ENCODE assay signal across 9 mouse cellular contexts in genomic region chr17:80148053-80148994, GRCm38 (mm10). TPM values are rescaled to one million over a fixed set of nuclear protein-coding genes. Genes with fewer than 3 reads are reported as not detected.
DNase-seq lines count a peak whose midpoint lies in the region; ATAC-seq and TF ChIP-seq lines count a peak whose summit lies in the region.
"Had no signal": no experiment of that assay in that cellular context is flagged by ENCODE, and none has a peak within 500 bp of the region (broad histone marks: within the 10 kb centered on the region; RNA-seq: fewer than 3 reads in every experiment).

No protein-coding gene starts in this region.

- H3K27ac ChIP-seq in heart, adult 2 months, result peak overlapping the region; percentile 36; the same call in 1 of the 2 replicates
- peak overlapping the region; percentile 76 for H3K27ac ChIP-seq in intestine, postnatal 0 days (ENCODE audit: low read depth, low read length)
- H3K27ac ChIP-seq in liver, embryonic 12.5 days, result no peak overlapping the region
- no peak overlapping the region for H3K27ac ChIP-seq in olfactory bulb, adult 2 months (ENCODE audit: insufficient read depth, low read depth, low read length)

- H3K4me2 ChIP-seq in intestine, postnatal 0 days (replicated peaks; ENCODE audit: low read depth), result peak overlapping the region; percentile 42
- peak overlapping the region; percentile 11; the same call in 1 of the 2 replicates for H3K4me2 ChIP-seq in liver, embryonic 12.5 days

- no peak for TF ChIP-seq CTCF in brain, embryonic 14.5 days (IDR thresholded peaks at IDR 0.05; ENCODE audit: borderline replicate concordance, extremely low read depth, insufficient read depth, insufficient read length)
- TF ChIP-seq CTCF in heart, adult 2 months (IDR thresholded peaks at IDR 0.05), result no peak
- no peak for TF ChIP-seq CTCF in intestine, postnatal 0 days (IDR thresholded peaks at IDR 0.05; ENCODE audit: low read depth)
- no peak for TF ChIP-seq CTCF in olfactory bulb, adult 2 months (IDR thresholded peaks at IDR 0.05; ENCODE audit: insufficient read depth, low read depth, low read length)

- H3K27me3 ChIP-seq in heart, adult 2 months (ENCODE audit: control insufficient read depth, insufficient read depth, low read length), result no peaks in the 10 kb centered on the region
- H3K27me3 ChIP-seq in intestine, postnatal 0 days (replicated peaks; ENCODE audit: control insufficient read depth, insufficient read depth, low read length), result no peaks in the 10 kb centered on the region
- H3K27me3 ChIP-seq in liver, embryonic 12.5 days (replicated peaks), result peaks cover 20% of the 10 kb centered on the region; the same call in 1 of the 2 replicates

- no peak for TF ChIP-seq POLR2A in brain, embryonic 14.5 days (IDR thresholded peaks at IDR 0.05; ENCODE audit: borderline replicate concordance, extremely low read depth, insufficient read depth, insufficient read length, poor library complexity, severe bottlenecking)
- no peak for TF ChIP-seq POLR2A in heart, adult 2 months (IDR thresholded peaks at IDR 0.05; ENCODE audit: insufficient read depth, low read depth, low read length)
- TF ChIP-seq POLR2A in olfactory bulb, adult 2 months (IDR thresholded peaks at IDR 0.05; ENCODE audit: insufficient read depth, low read depth, low read length), result no peak

- intact Hi-C loops in heart, adult 2 months (cut with DNase I), result no loop called here

- H3K9ac ChIP-seq in heart, adult 2 months (ENCODE audit: low read depth, low read length), result no peak overlapping the region
- no peak overlapping the region for H3K9ac ChIP-seq in intestine, postnatal 0 days (ENCODE audit: low read depth, low read length)
- H3K9ac ChIP-seq in liver, embryonic 12.5 days, result no peak overlapping the region

- no peaks in the 10 kb centered on the region for H3K9me3 ChIP-seq in intestine, postnatal 0 days (ENCODE audit: control insufficient read depth)
- H3K9me3 ChIP-seq in liver, embryonic 12.5 days (replicated peaks), result no peaks in the 10 kb centered on the region

- H3K4me1 ChIP-seq in heart, adult 2 months (ENCODE audit: control insufficient read depth, insufficient read depth, low read length), result peaks cover 4% of the 10 kb centered on the region
- H3K4me1 ChIP-seq in intestine, postnatal 0 days (replicated peaks; ENCODE audit: control insufficient read depth, insufficient read depth, low read length), result no peaks in the 10 kb centered on the region
- peaks cover 13% of the 10 kb centered on the region for H3K4me1 ChIP-seq in liver, embryonic 12.5 days
- H3K4me1 ChIP-seq in olfactory bulb, adult 2 months (ENCODE audit: control insufficient read depth, insufficient read depth, low read length), result peaks cover 9% of the 10 kb centered on the region

- no peaks in the 10 kb centered on the region for H3K79me2 ChIP-seq in heart, adult 2 months (replicated peaks; ENCODE audit: control insufficient read depth, insufficient read depth, low read length)

- no peak for TF ChIP-seq EP300 in heart, adult 2 months (IDR thresholded peaks at IDR 0.05; ENCODE audit: insufficient read depth, low read depth, low read length)

- ATAC-seq in intestine, postnatal 0 days, result peak; percentile 73
- ATAC-seq in liver, embryonic 12.5 days, result no peak
- ATAC-seq in megakaryocyte, adult 5-6 weeks (ENCODE audit: poor library complexity, severe bottlenecking), result no peak

- H3K36me3 ChIP-seq in heart, adult 2 months (ENCODE audit: control insufficient read depth, insufficient read depth, low read length), result no peaks in the 10 kb centered on the region
- H3K36me3 ChIP-seq in intestine, postnatal 0 days (ENCODE audit: control insufficient read depth, insufficient read depth), result peaks cover 4% of the 10 kb centered on the region; the same call in 1 of the 2 replicates
- H3K36me3 ChIP-seq in liver, embryonic 12.5 days, result no peaks in the 10 kb centered on the region

- H3K4me3 ChIP-seq in heart, adult 2 months, result peak overlapping the region; percentile 28
- no peak overlapping the region for H3K4me3 ChIP-seq in intestine, postnatal 0 days (ENCODE audit: low read depth, low read length)
- no peak overlapping the region for H3K4me3 ChIP-seq in liver, embryonic 12.5 days
- peak overlapping the region; percentile 31 for H3K4me3 ChIP-seq in olfactory bulb, adult 2 months (ENCODE audit: insufficient read depth, low read depth, low read length)

- WGBS in heart, adult 2 months, result 22% methylated on average over 23 of the region's 23 CpGs
- 50% methylated on average over 23 of the region's 23 CpGs for WGBS in intestine, postnatal 0 days
- WGBS in liver, embryonic 12.5 days (ENCODE audit: insufficient replicate concordance), result 67% methylated on average over 23 of the region's 23 CpGs
- 28% methylated on average over 23 of the region's 23 CpGs for WGBS in olfactory bulb, adult 2 months

- DNase-seq in cerebellum, adult 18-20 months, result peak; percentile 35 to 38
- no peak for DNase-seq in cerebellum, adult 11 months
- peak; percentile 68 for DNase-seq in brain, embryonic 14.5 days (ENCODE audit: low read depth)
- DNase-seq in heart, adult 2 months, result peak; percentile 79 to 84

RNA-seq across cellular contexts. Expression of gene Galm, which starts 21.1 kb away (rescaled TPM):
- 2.3 and 2.4 TPM in 2 replicates for polyA plus RNA-seq in brain, embryonic 14.5 days (2012; rRNA removed)
- total RNA-seq in heart, adult 2 months (2021), result 10 to 100 TPM; 17.9 to 19.8 TPM
- polyA plus RNA-seq in heart, adult 2 months (2012; rRNA removed), result 19.6 and 44.5 TPM in 2 replicates
- polyA plus RNA-seq in intestine, postnatal 0 days (2015; fragmentation: Nextera tagmentation; extraction: Ambion mirVana), result 73.5 and 86.6 TPM in 2 replicates
- 14.6 and 15.2 TPM in 2 replicates for polyA plus RNA-seq in liver, embryonic 12.5 days (2016; fragmentation: Nextera tagmentation; extraction: Ambion mirVana)
- not detected in 2 replicates for polyA plus RNA-seq in olfactory bulb, adult 2 months (2012; ENCODE audit: insufficient read depth, insufficient read length, low replicate concordance, missing spikeins)
- total RNA-seq in megakaryocyte, adult 5-6 weeks (2015), result 6.3 and 8.2 TPM in 2 replicates
- 3.0 and 5.1 TPM in 2 replicates for total RNA-seq in megakaryocyte, adult 5-6 weeks (2017)

RNA-seq across cellular contexts. Expression of gene Srsf7, which starts 58.8 kb away (rescaled TPM):
- 326 and 421 TPM in 2 replicates for polyA plus RNA-seq in brain, embryonic 14.5 days (2012; rRNA removed)
- total RNA-seq in heart, adult 2 months (2021), result 10 to 100 TPM; 38.5 to 44.5 TPM
- polyA plus RNA-seq in heart, adult 2 months (2012; rRNA removed), result 27.4 and 49.5 TPM in 2 replicates
- 169 and 174 TPM in 2 replicates for polyA plus RNA-seq in intestine, postnatal 0 days (2015; fragmentation: Nextera tagmentation; extraction: Ambion mirVana)
- 389 and 394 TPM in 2 replicates for polyA plus RNA-seq in liver, embryonic 12.5 days (2016; fragmentation: Nextera tagmentation; extraction: Ambion mirVana)
- not detected in 2 replicates for polyA plus RNA-seq in olfactory bulb, adult 2 months (2012; ENCODE audit: insufficient read depth, insufficient read length, low replicate concordance, missing spikeins)
- total RNA-seq in megakaryocyte, adult 5-6 weeks (2015), result 288 and 324 TPM in 2 replicates
- total RNA-seq in megakaryocyte, adult 5-6 weeks (2017), result 271 and 290 TPM in 2 replicates

RNA-seq across cellular contexts. Expression of gene Ttc39d, which starts 58.9 kb away (rescaled TPM):
- polyA plus RNA-seq in brain, embryonic 14.5 days (2012; rRNA removed), result 0.05 and 0.08 TPM in 2 replicates
- total RNA-seq in heart, adult 2 months (2021), result under 1 TPM in 1 of 2 experiments, not detected in 1; 0.10 TPM
- 0.18 TPM in 2 replicates for polyA plus RNA-seq in heart, adult 2 months (2012; rRNA removed)
- 0.07 TPM in 1 of 2 replicates, not detected in the other for polyA plus RNA-seq in intestine, postnatal 0 days (2015; fragmentation: Nextera tagmentation; extraction: Ambion mirVana)
- not detected in 2 replicates for polyA plus RNA-seq in liver, embryonic 12.5 days (2016; fragmentation: Nextera tagmentation; extraction: Ambion mirVana)
- polyA plus RNA-seq in olfactory bulb, adult 2 months (2012; ENCODE audit: insufficient read depth, insufficient read length, low replicate concordance, missing spikeins), result not detected in 2 replicates
- total RNA-seq in megakaryocyte, adult 5-6 weeks (2015), result not detected in 2 replicates
- 0.15 TPM in 1 of 2 replicates, not detected in the other for total RNA-seq in megakaryocyte, adult 5-6 weeks (2017)
- polyA plus RNA-seq: spleen, adult 2 months had no signal

Comparison
In these comparisons a context has a peak if more than half of its experiments do, and no peak if none do; other contexts are left out.
1. H3K27ac ChIP-seq: peak in heart, adult 2 months (single experiment) and intestine, postnatal 0 days (single experiment); none in liver, embryonic 12.5 days (single experiment) and olfactory bulb, adult 2 months (single experiment).
2. H3K4me3 ChIP-seq: peak in heart, adult 2 months (single experiment) and olfactory bulb, adult 2 months (single experiment); none in intestine, postnatal 0 days (single experiment) and liver, embryonic 12.5 days (single experiment).